Mouse (Mus musculus): ENCODE measurements around the gene 1700023F06Rik.
A peak's percentile ranks its signal among the peaks of the same experiment; 100 is the strongest.

- TF ChIP-seq CTCF (IDR thresholded peaks at IDR 0.05; ENCODE audit: low read depth, low read length) = peak; percentile 81
- TF ChIP-seq POLR2AphosphoS5 (IDR thresholded peaks at IDR 0.05; ENCODE audit: insufficient replicate concordance, low read depth, low read length) = no peak
- TF ChIP-seq GATA1 (IDR thresholded peaks at IDR 0.05; ENCODE audit: borderline replicate concordance, low read length) = no peak
- TF ChIP-seq TAL1 (conservative IDR thresholded peaks at IDR 0.05; ENCODE audit: low read depth, low read length) = no peak
These were observed 49.5 kb downstream of the 1700023F06Rik start for GRCm38 (mm10) chr11:103158621-103159478.
